Mouse (Mus musculus): ENCODE data around the gene Rasal2.

DNA sequence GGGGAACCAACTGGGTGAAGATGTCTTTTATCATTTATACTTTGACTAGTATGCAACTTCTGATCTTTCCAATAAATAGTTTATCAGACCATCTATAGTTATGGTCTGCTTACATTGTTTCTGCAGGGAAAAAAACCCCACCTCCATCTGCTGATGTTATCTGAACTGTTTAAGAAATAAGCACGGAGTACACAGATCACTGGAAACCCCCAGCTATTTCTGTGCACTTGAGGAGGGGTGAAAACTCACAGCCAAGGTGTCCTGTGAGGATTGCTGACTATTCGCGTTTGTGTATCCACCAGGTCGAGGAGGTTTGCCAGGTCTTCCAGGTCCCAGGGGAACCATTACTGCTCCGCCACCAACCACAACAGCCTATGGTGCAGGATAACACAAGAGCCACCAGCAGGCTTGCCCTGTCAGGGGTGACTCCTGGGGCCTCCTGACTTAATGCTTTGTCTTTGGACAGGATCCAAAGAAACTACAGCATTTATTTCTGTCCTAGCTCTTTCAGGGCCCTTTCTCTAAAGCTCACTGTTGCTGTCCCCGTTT is 302.0 kb downstream of the Rasal2 start:
- TF ChIP-seq CTCF (IDR thresholded peaks at IDR 0.05; ENCODE audit: control insufficient read depth, insufficient read depth, insufficient read length): no peak
- TF ChIP-seq USF1 (IDR thresholded peaks at IDR 0.05; ENCODE audit: low read depth): no peak
- TF ChIP-seq FOSL1 (IDR thresholded peaks at IDR 0.05; ENCODE audit: insufficient read depth, low read length, poor library complexity, severe bottlenecking): no peak
